Mouse (Mus musculus): ENCODE measurements around the gene Cc2d1b.

DNA sequence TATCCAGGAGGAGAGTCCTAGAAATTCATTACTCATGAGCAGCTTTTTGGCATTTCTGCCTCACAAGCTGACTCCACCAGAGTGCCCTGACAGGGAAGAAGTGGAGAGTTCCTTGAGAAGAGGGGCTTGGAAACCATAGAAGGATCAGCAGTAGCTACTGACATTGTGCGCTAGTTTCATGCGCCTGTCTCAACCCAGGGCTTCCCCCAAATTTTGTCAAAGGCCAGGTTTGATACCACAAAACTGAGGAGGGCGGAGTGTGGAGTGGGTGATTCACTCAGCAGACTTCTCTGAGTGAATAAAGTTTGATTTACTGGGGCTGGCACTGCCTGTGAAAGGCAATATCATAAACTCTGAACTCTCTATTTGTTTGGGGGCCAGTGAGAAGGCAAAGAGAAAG lies 11.1 kb upstream of the Cc2d1b start:
- TF ChIP-seq POLR2A (IDR thresholded peaks at IDR 0.05; ENCODE audit: insufficient read depth, low read depth, low read length): no peak
- TF ChIP-seq CTCF (IDR thresholded peaks at IDR 0.05; ENCODE audit: insufficient read depth, low read depth, low read length): no peak

Data from olfactory bulb, adult 2 months (tissue).